Mouse (Mus musculus) kidney, adult 18-20 months (tissue): ENCODE data around the gene Spats2l.
A peak's percentile ranks its signal among the peaks of the same experiment; 100 is the strongest.

Source experiments
- DNase-seq: peaks from one replicate; pipeline ENCODE4 v3.0.0; 2021

Spats2l gene

DNA sequence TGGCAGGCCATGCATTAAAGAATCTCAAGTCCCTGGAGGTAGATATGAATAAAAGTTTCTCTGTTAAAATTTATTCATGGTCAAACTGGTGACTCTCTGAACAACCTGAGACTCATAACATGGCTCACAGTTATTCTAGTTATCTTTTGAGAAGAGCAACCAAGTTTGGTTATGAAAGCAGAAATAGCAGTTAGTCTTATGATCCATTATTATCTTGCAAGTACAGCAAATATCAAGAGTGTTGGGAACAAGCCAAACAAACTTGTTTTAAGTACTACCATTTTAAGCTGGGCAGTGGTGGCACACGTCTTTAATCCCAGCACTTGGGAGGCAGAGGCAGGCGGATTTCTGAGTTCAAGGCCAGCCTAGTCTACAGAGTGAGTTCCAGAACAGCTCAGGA lies 217.3 kb downstream of the Spats2l start:
- no peak for DNase-seq

DNA sequence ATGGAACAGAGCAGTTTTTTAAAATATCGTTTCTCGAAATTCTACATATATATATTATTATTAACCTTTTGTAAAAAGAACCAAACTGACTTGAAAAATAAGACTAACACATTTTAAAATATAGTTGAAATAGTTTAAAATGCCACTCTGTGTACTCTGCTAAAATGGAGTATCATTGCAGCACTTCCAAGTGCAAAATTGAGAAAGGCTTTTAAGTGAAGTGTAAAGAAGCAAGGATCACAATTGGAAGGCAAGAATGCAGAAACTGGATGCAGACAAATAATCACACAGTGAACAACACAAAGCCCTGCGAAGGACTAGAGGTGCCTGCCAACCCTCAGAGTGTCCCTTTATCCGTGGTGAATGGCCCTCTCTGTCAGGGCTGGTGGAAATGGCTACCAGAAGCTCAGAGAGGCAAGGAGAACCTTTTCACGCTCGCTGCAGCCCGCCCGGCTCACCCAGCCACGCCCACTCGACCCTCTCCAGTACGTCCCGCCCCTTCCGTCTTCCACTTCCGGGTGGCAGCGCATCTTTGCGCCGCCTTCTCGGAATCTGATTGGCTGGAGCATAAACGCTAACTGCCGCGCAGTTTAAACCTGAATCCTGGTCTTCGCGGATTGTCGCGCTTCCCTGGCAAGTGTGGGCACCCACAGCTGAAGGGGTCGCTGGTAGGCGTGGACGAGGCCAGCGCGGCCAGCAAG lies 221.6 kb downstream of the Spats2l start, which contains the start of gene Sgo2a:
TSS of gene Sgo2a (plus strand) at position 540 of the 701 bp plus-strand sequence.
- peak; percentile 88 for DNase-seq

DNA sequence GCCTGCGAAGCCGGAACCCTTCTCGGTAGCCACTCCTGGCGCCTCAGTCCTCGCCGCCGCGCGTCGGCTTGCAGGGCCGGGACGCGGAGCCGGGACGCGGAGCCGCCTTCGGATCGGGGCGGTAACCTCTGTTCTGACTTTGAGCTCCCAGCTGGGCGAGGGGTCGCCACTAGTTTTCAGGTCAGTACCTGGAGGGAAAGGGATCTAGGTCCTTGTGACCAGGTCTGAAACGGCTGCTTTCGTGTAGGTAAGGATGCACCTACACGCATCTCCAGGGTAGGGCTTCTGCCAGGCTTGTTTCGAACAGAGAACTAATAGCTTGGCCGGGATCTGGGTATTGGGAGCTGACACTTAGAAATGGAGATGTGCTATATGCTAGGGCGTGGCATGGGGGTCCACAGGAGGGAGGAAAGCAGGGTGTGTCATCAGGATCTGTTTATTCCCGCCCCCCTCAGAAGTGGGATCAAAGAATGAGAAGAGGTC lies 222.2 kb downstream of the Spats2l start:
- DNase-seq, result no peak
